Mouse (Mus musculus) T-helper 2 cell (primary cell): ENCODE results near the gene Cnot3.

Experiments used
- in situ Hi-C: fragments of 300-600 bp; cut with MboI, MseI; formaldehyde crosslinking; loops from one replicate; pipeline ENCODE4 v1.15.1; 2025; ENCODE audit warnings: high pct_unique_total_duplicates

The Cnot3 gene

DNA sequence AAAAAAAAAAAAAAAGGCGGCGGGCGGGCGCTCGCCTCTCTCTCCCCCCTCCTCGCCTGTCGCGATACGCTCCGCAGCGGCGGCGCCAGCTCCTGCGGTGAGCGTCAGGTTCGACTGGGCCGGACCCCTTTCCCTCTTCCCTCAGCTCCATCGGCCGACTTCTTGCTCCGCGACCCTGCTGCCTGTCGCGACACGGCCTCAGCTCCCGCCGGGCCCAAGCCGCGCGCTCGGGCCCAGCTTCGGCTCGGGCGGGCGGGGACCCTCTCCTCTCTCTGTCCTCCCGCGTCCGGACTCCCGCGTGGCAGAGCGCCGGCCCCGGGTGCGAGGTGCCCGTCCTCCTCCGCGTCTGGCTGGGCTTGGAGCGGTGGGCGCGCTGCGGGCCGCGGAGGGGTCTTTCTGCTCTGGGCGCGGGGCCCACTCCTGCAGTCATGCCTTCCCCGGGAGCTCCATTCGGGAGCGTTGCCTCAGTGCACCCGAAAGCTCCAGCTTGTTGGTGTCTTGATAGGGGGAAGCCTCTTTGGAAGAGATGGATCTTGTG is 489 bp downstream of the Cnot3 start:
- in situ Hi-C loops: no loop called here

DNA sequence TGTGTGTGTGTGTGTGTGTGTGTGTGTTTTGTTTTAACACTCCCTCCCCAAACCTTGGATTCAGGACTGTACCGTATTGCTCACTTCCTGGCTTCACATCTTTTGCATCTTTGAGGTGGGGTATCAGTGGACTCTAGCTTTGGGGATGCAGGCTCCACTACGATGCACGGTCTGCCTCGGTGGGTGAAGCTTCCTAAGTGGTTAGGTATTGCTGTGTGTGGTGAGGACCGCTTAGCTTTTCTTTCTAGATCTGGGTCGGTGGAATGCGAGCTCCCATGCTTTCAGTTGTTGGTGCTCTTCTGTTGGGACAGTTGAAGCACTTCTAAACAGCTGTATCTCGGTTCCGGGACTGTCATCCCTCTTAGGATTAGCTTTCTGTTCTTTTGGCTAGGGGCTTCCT is 1.1 kb downstream of the Cnot3 start:
- in situ Hi-C loops: no loop called here

DNA sequence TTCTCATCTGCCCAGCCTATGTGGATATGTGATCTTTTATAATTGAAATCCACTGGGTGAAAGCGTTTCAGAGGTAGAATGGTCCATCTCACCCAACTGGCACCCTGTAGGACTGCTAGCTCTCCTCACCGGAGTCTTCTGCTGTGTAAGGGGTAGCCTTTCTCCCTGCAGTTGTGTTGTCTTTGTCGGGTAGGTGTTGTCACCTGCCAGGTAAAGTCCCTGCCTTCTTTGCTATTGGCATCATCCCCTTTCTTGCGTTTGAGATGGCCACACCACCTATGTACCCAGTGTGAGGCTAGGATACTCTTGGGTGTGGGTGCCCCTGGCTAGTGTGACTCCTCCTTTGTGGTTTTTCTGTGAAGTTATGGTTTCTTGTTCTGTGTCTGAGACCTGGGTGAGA is 1.6 kb downstream of the Cnot3 start:
- in situ Hi-C loops: no loop called here

DNA sequence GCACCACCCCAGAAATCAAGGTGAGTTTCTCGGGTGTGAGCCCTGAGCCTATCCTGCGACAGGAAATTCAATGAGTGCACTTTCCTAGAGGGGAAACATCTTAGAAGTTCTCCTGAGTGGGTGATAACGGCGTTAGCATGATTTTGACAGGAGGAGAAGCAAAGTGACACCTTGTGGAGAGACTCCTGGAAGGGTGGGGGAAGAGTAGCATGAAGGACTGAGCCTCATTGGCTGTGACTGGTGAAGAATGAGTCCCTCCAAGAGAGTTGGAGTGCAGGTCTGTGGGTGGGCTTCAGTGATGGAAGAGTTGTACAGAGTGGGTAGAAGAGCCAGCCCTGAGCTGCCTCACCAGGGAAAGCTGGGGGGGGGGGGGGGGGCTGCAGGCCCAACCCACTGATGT is 11.9 kb downstream of the Cnot3 start:
- in situ Hi-C loops: loop anchor here (25.0 kb wide), 1 partner anchor 1005 kb away; the partner anchor contains the start of gene Ppp6r1

DNA sequence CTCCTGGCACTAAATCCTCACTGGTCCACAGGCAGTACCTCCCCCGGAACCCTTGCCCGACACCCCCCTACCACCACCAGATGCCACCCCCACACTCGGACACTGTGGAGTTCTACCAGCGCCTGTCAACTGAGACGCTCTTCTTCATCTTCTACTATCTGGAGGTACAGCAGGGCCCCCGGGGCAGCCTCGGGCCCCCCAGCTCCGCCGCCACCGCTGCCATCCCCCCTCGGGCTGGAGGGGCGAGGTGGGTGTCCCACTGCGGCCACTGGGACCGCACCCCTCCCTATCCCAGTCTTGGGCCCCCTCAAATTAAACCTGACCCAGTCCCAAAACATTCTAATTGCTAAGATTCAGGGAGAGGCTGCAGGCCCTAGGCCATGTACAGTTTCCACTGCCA is 13.5 kb downstream of the Cnot3 start:
- in situ Hi-C loops: loop anchor here (25.0 kb wide), 1 partner anchor 1004 kb away; the partner anchor contains the start of gene Ppp6r1

DNA sequence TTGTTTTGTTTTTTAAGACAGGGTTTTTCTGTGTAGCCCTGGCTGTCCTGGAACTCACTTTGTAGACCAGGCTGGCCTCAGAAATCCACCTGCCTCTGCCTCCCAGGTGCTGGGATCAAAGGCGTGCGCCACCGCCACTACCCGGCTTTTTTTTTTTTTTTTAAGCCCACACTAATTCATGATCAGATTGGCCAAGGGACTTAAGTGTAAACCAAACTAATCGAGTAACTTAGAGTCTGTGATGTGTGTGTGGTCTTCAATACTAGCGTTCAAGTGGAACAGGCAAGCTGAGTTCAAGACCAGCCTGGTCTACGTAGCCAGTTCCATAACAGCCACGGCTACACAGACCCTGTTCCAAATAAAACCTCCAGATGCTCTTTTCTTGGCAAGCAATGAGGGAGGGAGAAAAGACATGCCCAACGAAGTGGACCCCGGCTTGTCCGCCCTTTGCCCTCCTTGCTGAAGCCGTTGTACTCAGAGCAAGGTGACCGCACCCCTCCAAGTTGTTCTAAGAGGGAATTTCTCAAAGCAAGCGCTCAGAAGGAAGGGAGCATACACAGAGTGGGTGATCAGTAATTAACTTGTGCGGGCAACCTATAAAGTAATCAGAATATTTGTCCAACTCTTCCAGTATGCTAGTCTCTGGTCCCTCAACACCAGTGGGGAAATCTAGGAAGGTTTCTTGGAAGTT is 19.6 kb downstream of the Cnot3 start:
- in situ Hi-C loops: loop anchor here (25.0 kb wide), 1 partner anchor 998 kb away; the partner anchor contains the start of gene Ppp6r1

DNA sequence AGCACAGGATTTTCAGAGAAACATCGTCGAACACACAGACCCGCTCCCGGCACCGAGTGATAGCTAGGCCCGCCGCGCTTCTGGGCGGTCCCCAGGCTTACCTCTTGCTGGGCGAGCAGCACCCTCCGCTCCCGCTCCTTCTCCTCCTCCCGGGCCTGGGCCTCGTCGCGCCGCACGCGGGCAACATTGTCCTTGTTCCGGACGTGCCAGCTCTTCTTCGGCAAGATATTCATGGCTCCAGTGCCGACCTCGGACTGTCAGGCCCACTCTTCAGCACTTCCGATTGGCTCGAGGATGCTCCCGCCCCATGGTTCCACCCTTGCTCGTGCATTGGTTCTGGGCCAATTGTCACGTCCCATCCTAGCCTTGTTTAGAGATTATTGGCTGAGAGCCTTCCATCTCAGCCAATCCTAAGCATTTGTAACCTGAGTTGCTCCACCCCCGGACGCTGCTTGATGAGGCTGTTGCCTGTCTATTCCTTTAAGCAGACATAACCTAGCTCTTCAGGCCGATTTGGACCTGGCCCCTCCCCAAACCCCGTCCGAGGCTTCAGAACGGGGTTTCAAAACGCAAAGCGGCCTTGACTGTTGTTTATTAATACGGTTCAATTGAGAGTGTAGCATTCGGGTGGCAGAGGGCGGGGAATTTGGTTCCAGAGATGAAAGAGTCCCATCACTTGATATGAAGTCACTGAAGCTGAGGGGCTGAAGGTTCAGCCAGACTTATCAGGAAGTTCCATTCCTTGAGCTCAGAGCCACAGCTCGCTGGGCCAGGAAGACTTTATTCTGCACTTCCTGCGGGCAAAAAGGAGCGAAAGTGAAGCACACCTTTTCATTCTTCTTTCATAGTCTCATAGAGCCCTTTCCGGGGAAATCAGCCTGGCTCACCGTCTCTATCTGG is 20.4 kb downstream of the Cnot3 start, which contains the start of gene Leng1:
Gene Leng1 (minus strand): TSS at position 626 of the 900 bp plus-strand sequence.
- in situ Hi-C loops: loop anchor here (25.0 kb wide), 1 partner anchor 997 kb away; the partner anchor contains the start of gene Ppp6r1

DNA sequence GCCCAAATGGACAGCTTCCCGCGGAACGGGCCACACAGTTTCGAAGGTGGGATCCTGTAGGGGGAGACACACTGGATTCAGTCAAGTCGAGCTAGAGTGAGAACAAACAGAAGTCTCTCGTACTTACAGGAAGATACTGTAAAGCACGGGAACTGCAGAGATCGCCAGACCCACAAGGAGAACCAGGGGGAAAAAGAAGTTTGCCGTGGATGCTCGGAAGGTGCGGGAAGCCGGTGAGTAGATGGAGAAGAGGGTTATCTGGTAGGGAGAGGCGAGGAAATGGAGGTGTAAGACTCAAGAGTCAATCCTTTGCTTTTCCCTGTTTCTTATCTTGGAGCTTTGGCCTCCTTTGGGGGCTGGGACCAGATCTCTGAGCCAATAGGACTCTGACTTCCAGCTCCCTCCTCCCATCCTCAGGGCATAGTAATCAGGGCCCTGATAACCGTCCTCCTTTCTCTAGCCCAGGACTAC is 21.9 kb downstream of the Cnot3 start:
- in situ Hi-C loops: loop anchor here (25.0 kb wide), 1 partner anchor 995 kb away; the partner anchor contains the start of gene Ppp6r1

DNA sequence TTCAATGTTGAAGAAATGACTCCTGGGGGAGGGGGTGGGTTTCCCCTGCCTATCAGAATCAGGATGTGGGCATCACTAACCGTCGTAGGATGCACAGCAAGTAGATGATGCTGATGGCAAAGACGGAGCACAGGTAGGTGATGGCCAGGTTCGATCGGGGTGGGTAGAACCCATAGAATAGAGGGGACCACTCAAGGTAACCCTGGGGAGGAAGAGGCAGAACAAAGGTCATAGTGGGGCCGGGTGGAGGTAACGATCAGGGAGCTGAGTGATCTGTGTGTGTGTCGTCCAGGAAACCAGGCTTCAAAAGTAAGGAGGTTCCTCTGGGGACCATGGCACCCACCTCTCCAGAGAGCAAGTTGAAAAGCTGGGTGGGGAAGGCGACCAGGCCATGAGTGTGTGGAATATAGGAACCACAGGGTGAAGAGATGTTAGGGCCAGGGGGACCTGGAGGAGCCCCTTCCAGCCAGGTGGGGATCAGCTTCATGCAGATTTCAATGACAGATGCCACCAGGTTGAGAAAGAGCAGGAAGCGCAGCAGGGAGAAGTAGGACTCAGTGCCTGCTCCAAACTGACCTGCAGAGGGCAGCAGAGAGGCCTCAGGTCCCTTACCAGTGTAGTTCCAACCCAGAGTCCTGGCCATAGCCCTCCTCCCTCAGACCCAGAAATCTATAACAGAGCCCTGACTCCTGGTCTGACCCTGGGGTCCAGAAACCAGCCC is 29.6 kb downstream of the Cnot3 start:
- in situ Hi-C loops: loop anchor here (25.0 kb wide), 2 partner anchors 988 to 1388 kb away; partner anchors contain the start of genes Ppp6r1, U2af2 and Zfp580

DNA sequence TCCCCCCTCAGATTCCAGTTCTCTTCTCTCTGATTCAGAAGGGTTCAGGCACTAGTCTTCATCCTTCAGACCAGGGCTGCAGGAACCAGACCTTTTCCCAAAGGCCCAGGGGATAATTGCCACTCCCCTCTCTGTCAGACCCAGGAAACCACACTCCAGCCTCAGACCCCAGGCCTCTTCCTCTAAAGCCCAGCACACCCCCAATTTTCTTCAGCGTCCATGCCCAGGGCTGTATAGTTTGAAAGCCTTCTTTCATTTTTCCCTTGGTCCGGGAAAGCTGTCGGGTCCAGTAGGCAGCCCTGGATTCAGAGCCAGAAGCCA is 30.1 kb downstream of the Cnot3 start:
- in situ Hi-C loops: loop anchor here (25.0 kb wide), 1 partner anchor 1387 kb away; the partner anchor contains the start of genes U2af2 and Zfp580

DNA sequence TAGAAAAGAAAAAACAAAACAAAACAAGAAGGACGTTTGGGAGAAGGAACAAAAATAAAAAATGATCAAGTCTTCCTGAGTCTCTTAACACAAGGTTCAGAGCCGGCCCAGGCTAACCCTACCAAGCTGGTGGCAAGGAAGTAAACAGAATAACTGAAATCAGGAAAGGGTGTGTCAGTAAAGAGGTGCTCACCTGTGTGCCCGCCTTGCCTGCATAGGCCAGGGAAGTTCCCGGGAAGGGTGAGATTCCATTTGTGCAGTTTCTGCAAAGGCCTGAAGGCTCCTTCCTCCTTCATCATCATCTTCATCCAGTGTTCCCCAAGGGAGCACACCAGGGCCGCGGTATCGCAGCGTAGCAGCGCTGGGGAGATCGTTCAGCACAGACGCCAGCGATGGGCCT is 31.3 kb downstream of the Cnot3 start:
- in situ Hi-C loops: loop anchor here (25.0 kb wide), 1 partner anchor 1386 kb away; the partner anchor contains the start of genes U2af2 and Zfp580

DNA sequence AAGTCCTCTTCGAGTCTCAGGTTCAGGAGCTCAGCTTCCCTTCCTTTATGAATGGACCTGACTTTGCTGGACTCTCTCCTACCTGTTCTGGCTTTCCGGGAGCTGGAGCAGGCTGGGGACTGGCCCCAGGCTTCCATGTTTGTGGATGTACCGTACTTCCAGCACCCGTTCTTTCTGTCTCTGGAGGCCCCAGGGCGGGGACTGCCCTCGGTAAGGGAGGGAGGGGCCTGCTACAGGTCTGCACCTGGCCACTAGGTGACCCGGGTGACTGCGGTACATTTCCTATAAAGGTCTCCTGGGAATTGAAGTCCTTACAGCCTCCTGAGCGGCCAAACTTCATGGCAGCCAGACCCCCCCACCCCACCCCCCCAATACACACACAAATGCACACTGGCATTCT is 32.3 kb downstream of the Cnot3 start, which contains the start of gene Tmc4:
Gene Tmc4 (minus strand): TSS at position 212 of the 400 bp plus-strand sequence.
- in situ Hi-C loops: loop anchor here (25.0 kb wide), 1 partner anchor 1385 kb away; the partner anchor contains the start of genes U2af2 and Zfp580

DNA sequence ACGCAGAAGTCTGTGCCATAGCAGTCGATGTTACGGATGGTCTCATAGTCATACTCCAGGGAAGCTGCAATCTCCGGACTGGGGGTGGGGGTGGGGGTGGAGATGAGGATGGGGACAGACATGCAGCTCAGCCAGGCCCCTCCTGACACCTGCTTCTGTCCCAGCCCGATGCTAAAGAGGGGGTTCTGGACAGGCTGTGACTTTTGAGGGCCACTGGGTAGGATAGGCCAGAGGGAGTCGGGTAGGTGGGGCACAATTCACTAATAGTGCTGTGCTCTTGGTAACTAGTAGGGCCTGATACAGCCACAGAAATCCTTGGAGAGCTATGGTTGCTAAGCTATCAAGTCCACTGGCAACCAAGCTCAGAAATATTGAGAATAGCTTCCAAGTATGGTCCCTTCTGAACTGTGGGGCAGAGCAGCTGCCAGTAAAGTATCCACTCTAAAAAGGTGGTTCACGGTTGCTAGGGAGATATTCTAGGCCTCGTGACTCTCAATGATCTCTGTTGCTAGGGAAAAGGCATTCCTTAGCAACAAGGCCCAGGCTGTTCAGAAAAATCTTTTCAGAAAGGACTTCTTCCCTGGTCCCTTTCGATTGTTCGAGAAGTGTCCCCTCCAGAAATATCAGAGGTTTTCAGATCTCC is 39.0 kb downstream of the Cnot3 start:
- in situ Hi-C loops: loop anchor here (25.0 kb wide), 1 partner anchor 1378 kb away; the partner anchor contains the start of genes U2af2 and Zfp580

DNA sequence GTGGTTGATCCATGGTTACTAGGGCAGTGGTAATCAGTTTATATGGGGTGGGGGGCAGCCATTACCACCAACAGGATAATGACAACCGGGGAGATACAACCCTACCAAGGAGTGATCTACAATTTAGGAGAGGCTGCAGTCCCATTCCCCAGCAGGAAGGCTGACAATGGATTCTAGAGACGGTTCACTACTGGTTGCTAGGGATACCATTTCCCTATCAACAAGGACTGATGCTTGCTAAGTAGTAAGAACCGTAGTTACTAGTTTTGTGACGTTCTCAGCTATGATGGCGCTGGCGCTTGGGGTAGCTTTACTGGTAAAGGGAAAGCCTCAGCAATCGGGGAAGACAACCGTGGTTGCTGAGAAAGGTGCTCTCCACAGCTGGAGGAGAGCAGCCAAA is 39.6 kb downstream of the Cnot3 start:
- in situ Hi-C loops: loop anchor here (25.0 kb wide), 1 partner anchor 1378 kb away; the partner anchor contains the start of genes U2af2 and Zfp580

DNA sequence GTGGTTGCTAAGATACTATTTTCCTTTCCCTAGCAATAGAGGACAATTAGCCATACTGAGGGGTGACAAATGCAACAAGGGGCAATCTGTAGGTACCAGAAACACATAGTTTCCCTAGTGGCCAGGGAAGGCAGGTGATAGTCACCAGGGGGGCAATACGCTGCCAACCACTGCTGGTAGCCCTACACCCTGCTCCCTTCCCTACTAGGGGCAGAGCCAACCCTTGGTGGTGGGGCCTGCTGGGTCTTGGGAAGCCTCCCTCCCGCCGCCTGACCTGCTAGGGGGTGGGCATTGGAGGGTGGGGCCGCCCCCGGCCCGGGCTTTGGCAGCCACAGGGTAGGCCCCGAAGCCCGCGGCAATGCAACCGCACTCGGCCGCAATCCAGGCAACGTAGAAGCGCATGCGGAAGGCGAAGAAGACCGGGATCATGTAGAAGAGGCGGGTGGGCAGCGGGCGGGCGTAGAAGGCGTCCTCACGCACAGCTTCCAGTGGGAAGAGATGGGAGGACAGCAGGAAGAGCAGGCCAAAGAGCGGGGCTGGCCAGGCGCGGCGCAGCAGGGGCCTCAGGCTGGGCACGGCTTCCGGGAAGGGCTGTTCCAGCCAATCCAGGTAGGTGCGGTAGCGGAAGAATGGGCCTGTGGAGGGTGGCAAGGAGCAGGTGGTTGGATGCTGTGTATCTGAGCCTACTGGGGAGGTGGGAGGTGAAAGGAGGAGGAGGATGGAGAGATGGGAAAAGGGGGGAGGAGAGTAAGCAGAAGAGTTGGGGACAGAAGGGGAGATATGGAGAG is 40.5 kb downstream of the Cnot3 start:
- in situ Hi-C loops: loop anchor here (25.0 kb wide), 1 partner anchor 1377 kb away; the partner anchor contains the start of genes U2af2 and Zfp580

DNA sequence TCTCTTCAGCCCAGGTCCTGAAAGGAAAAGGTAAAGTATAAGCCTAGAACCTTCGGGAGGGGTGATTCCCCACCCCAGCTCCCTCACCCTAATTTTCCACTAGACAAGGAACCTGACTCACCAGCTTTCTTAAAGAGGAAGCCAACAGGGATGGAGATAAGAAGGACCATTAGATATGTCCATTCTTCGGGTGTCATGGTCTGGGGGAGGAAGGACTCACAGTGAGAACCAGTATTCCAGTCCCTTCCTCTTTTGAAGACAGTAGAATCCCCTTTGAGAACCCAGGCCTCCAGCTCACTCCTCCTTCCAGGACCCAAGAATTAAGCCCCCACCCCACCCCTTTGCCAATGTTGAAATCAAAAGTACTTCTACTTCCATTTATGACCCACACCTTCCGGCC is 46.9 kb downstream of the Cnot3 start:
- in situ Hi-C loops: loop anchor here (25.0 kb wide), 1 partner anchor 1370 kb away; the partner anchor contains the start of genes U2af2 and Zfp580

DNA sequence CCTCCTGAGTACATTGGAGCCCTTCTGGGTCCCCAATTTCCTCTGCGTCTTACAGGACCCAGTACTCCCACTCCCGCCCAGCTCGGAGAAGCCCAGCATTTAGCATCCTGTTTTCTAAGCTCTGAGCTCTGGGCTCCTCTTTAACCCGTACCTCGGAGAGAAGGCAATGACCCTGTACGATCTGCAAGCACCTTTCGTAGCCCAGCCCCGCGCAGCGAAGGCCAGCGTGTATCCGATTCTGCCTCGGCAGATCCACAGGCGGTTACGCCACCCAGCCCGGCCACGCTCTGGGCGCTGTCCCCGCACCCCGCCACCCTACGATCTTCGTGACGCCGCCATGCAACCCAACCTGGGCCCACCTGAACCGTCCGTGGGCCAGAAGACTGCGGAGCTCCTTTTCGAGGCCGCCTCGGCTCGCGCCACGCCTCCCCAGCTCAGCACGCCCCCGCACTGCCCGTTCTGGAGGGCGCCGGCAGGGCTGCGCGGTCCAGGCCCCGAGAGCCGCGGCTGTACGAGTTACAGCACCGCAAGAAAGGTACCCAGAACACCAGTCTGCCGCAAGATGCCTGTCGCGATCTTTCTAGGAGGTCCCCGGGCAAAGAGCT is 47.4 kb downstream of the Cnot3 start, which contains the start of gene Tsen34:
Gene Tsen34 (plus strand): TSS at position 482 of the 605 bp plus-strand sequence.
- in situ Hi-C loops: loop anchor here (25.0 kb wide), 1 partner anchor 1370 kb away; the partner anchor contains the start of genes U2af2 and Zfp580
